Mouse (Mus musculus) intestine, postnatal 0 days (tissue): Measurements from ENCODE around the gene Slc38a1. TPM values are rescaled to one million over a fixed set of nuclear protein-coding genes. Genes with fewer than 3 reads are reported as not detected.

Source experiments
- ATAC-seq: fragments of 200-750 bp; cut with Nextera tagmentation; 2 replicates; pipeline ENCODE4 v1.8.0; 2017; ENCODE audit warnings: mild to moderate bottlenecking, moderate TSS enrichment, moderate library complexity
- H3K27ac ChIP-seq: fragments of 300-500 bp; sonication (generic); 2 replicates; pipeline ENCODE4 v1.5.1; 2014; ENCODE audit warnings: mild to moderate bottlenecking, low read depth, low read length, moderate library complexity
- H3K27me3 ChIP-seq: fragments of 300-500 bp; sonication (generic); replicated peaks from 2 replicates; pipeline ENCODE4 v1.6.1; 2014; ENCODE audit warnings: low read length, mixed read lengths; ENCODE audit not compliant: control insufficient read depth, insufficient read depth
- H3K36me3 ChIP-seq: fragments of 300-500 bp; sonication (generic); 2 replicates; pipeline ENCODE4 v1.6.1; 2014; ENCODE audit warnings: mild to moderate bottlenecking, moderate library complexity; ENCODE audit not compliant: control insufficient read depth, insufficient read depth
- H3K4me1 ChIP-seq: fragments of 300-500 bp; sonication (generic); replicated peaks from 2 replicates; pipeline ENCODE4 v1.6.1; 2014; ENCODE audit warnings: antibody characterized with exemption, low read length, mixed read lengths; ENCODE audit not compliant: control insufficient read depth, insufficient read depth
- H3K4me2 ChIP-seq: fragments of 300-500 bp; sonication (generic); replicated peaks from 2 replicates; pipeline ENCODE4 v1.6.1; 2014; ENCODE audit warnings: low read depth, mild to moderate bottlenecking, moderate library complexity
- H3K4me3 ChIP-seq: fragments of 300-500 bp; sonication (generic); 2 replicates; pipeline ENCODE4 v1.5.1; 2014; ENCODE audit warnings: low read depth, low read length
- H3K9ac ChIP-seq: fragments of 300-500 bp; sonication (generic); 2 replicates; pipeline ENCODE4 v1.6.1; 2014; ENCODE audit warnings: mild to moderate bottlenecking, low read depth, low read length
- H3K9me3 ChIP-seq: fragments of 300-500 bp; sonication (generic); 2 replicates; pipeline ENCODE4 v1.6.1; 2016; ENCODE audit warnings: mixed run types; ENCODE audit not compliant: control insufficient read depth
- CTCF ChIP-seq: sonication (generic); IDR thresholded peaks from 2 replicates; pipeline ENCODE4 v1.5.1; 2016; ENCODE audit warnings: low read depth, mild to moderate bottlenecking, control low read depth, antibody characterized with exemption, moderate library complexity
- WGBS: fragments of 180-500 bp; shearing (Covaris S2); extraction: QIAGEN DNeasy Blood & Tissue Kit; methylation state at CpG from one replicate; pipeline ENCODE4 v1.1.7; 2014; 5-methylcytosine and 5-hydroxymethylcytosine counted together
- polyA plus RNA-seq: library from polyadenylated mRNA; unstranded; fragments of >200 nt; fragmentation: Nextera tagmentation; extraction: Ambion mirVana; gene quantifications from 2 replicates; pipeline ENCODE4 v1.2.1, GENCODE M21; 2015

The Slc38a1 gene
- polyA plus RNA-seq, 1 experiment from 2014 or later: 79.8 TPM

DNA sequence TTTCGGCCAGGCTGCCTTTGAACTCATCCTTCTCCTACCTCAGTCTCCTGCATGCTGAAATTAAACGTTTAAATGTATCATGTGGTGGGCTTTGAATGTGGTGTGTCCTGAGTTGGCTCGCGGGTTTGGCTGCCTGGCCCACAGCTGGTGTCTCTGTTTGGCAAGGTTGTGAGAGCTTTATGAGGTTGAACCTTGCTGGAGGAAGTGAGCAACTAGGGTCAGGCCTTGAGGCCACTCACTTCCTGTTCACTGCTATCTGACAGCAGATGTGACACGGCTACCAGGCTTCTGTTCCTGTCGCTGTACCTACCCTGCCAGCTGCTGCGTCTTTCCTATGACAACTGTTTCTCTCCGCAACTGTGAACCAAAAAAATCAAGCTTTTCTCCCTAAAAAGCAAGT, 12.0 kb upstream of the Slc38a1 start:
- no peak for TF ChIP-seq CTCF
- Histone ChIP-seq H3K4me1 (peaks cover 9% of the 10 kb centered on the region; the same call in 1 of the 2 replicates), H3K27me3 (no peaks in the 10 kb centered on the region), H3K9me3 (no peaks in the 10 kb centered on the region), H3K4me2 (no peak overlapping the region), H3K9ac (no peak overlapping the region), H3K36me3 (no peaks in the 10 kb centered on the region), H3K27ac (peak overlapping the region; percentile 41), H3K4me3 (no peak overlapping the region)
- WGBS: 40% methylated on average over 8 of the region's 8 CpGs
- no peak for ATAC-seq

DNA sequence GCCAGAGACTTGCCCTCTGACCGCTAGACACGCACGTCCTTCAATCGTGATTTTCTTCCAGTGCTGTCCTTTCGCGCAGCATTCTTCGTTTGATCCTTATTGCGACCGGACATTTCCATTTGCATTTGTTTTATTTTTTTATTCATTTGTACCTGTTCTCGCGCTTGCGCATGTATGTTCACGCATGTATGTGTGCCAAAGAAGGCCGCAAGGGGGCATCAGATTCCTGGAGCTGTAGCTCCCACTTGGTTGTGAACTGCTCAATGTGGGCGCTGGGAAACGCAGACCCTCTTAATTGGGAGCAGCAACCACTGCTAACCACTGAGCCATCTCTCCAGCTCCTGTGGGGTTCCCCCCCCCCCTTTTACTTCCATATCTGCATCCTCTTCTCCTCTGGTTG, 10.3 kb upstream of the Slc38a1 start:
- H3K9ac ChIP-seq: no peak overlapping the region
- 94% methylated on average over 16 of the region's 16 CpGs for WGBS
- no peak overlapping the region for H3K4me3 ChIP-seq
- no peak overlapping the region for H3K4me2 ChIP-seq
- ATAC-seq: no peak
- 0 out of 2 replicates have a peak, but pooled peaks cover 3% of the 10 kb centered on the region for H3K4me1 ChIP-seq
- H3K9me3 ChIP-seq: no peaks in the 10 kb centered on the region
- no peak for TF ChIP-seq CTCF
- no peaks in the 10 kb centered on the region for H3K36me3 ChIP-seq
- no peak overlapping the region for H3K27ac ChIP-seq
- H3K27me3 ChIP-seq: no peaks in the 10 kb centered on the region

DNA sequence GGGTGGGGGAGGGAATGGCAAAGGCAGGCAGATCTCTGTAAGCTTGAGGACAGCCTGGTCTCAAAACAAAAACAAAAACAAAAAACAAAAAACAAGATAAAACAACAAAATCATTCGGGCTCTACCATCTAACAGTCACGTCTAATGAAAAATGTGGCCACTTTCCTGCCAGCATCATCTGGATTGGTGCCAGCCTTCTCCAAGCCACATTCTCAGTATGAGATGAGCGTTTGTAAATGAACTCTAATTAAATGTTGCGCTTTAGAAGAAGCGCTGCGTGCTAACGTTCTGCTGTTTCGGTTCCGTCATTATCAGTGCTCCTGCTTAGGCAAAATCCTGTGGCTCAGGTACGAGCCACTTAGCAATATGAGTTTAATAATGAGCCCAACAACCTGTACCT, 9.8 kb upstream of the Slc38a1 start:
- Histone ChIP-seq H3K36me3 (no peaks in the 10 kb centered on the region), H3K9me3 (no peaks in the 10 kb centered on the region), H3K4me1 (0 out of 2 replicates have a peak, but pooled peaks cover 3% of the 10 kb centered on the region), H3K4me3 (no peak overlapping the region), H3K9ac (no peak overlapping the region), H3K27ac (no peak overlapping the region), H3K4me2 (no peak overlapping the region), H3K27me3 (no peaks in the 10 kb centered on the region)
- 83% methylated on average over 10 of the region's 10 CpGs for WGBS
- ATAC-seq: no peak
- TF ChIP-seq CTCF: no peak

DNA sequence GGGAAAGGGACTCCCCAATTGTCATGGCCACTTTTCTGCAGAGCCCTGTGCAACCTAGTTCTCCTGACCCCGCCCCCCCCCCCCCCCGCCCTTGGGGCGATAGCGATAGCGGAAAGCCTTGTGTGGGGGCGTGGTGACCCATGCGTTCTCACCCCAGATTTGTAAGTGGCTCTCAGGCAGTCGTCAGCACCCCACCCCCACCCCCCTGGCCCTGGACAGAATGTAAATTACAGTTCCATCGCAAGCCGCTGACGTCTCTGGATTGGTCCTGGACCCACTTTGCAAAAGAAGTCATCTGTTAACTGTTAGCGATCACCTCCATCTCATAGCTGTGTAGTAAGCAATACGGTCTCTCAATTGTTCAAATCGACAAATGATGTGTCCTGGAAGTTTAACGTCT, 4.7 kb upstream of the Slc38a1 start:
- no peak overlapping the region for H3K9ac ChIP-seq
- no peaks in the 10 kb centered on the region for H3K36me3 ChIP-seq
- H3K9me3 ChIP-seq: no peaks in the 10 kb centered on the region
- WGBS: 40% methylated on average over 13 of the region's 15 CpGs
- no peak overlapping the region for H3K4me3 ChIP-seq
- H3K27me3 ChIP-seq: no peaks in the 10 kb centered on the region
- H3K4me1 ChIP-seq: no peaks in the 10 kb centered on the region
- no peak overlapping the region for H3K27ac ChIP-seq
- TF ChIP-seq CTCF: no peak
- no peak for ATAC-seq
- H3K4me2 ChIP-seq: 0 out of 2 replicates have a peak overlapping the region, but pooled peaks have one; percentile 9

DNA sequence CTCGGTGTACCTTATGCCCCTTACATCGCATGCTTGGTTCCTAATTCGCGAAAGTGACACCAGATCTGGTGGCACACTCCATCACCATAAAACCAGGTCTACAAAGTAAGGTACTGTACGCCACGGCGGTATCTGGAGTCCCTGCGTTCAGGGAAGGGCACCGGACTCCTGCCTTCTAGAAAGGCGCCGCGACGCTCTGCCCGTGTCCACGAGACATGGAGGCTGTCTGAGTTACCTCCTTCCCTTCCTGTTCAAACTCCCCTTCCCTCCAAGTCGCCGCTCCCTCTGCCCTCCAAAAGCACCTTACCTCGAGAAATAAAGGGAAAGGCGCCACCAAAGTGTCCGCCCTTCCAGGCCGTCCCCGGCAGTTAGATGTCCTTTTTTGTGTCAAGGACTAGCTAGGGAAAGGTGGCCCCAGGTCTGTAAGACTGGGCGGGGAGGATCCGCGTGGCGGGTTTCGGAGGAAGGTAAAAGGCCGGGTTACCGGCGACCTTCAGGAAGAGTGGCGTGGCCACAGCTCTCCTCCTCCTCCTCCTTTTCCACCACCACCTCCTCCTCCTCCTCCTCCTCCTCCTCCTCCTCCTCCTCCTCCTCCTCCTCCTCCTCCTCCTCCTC, 785 bp downstream of the Slc38a1 start:
- Histone ChIP-seq H3K27ac (peak overlapping the region; percentile 92), H3K36me3 (no peaks in the 10 kb centered on the region), H3K4me1 (0 out of 2 replicates have a peak, but pooled peaks cover 10% of the 10 kb centered on the region), H3K27me3 (no peaks in the 10 kb centered on the region), H3K4me3 (peak overlapping the region; percentile 74), H3K9me3 (no peaks in the 10 kb centered on the region), H3K9ac (peak overlapping the region; percentile 76), H3K4me2 (peak overlapping the region; percentile 99)
- peak; percentile 12; the same call in 1 of the 2 replicates for ATAC-seq
- under 1% methylated on average over 31 of the region's 31 CpGs for WGBS
- no peak for TF ChIP-seq CTCF

DNA sequence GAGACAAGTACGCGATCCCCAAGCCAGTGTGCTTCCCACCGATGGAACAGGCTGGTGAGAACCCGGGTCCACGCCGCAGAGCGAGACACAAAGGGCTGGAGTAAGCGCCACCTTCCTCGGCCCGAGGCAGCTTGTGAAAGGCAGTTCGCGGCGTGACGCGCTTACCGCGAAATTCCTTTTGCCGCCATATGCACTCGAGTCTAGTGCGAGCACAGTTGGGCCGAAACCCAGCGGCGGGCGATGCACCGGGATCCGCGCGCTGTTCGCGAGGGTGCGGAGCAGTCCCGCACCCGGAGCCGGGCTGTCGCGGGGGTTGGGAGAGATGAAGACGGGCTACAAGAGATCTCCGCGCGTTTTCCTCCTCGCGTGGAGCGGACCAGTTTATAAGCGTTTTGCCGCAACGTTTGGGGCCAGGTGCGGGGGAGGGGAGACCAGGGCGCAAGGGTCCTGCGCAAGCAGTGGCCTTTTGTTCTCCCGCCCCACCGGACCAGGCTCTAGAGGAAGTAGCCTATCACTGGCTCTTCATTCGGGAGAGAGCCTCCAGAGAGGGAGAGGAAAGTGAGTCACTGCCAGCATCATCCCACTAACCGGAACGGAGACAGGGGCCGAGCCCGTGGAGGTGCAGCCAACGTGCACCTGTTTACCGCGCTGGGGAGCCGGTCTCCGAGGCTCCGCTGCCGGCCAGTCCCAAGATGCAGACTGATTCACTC, 1.4 kb downstream of the Slc38a1 start:
- WGBS: under 1% methylated on average over 63 of the region's 63 CpGs
- 0 out of 2 replicates have a peak, but pooled peaks cover 10% of the 10 kb centered on the region for H3K4me1 ChIP-seq

More for the DNA sequence above, 1.4 kb downstream of the Slc38a1 start:
- H3K4me3 ChIP-seq: peak overlapping the region; percentile 74
- TF ChIP-seq CTCF: no peak
- no peaks in the 10 kb centered on the region for H3K9me3 ChIP-seq
- peak; percentile 46 for ATAC-seq
- no peaks in the 10 kb centered on the region for H3K27me3 ChIP-seq
- H3K36me3 ChIP-seq: no peaks in the 10 kb centered on the region
- peak overlapping the region; percentile 99 for H3K4me2 ChIP-seq
- peak overlapping the region; percentile 92 for H3K27ac ChIP-seq
- H3K9ac ChIP-seq: peak overlapping the region; percentile 76
